Mouse (Mus musculus): Measurements from ENCODE around the gene Gys2. TPM values are rescaled to one million over a fixed set of nuclear protein-coding genes. Genes with fewer than 3 reads are reported as not detected.
"Not testable (repeated sequence)": the region's sequence is repeated elsewhere in the genome, so short reads cannot be mapped to it uniquely, and the experiment has no call there.

The Gys2 gene
- polyA plus RNA-seq (2016; fragmentation: Nextera tagmentation; extraction: Ambion mirVana) = not detected in 2 replicates

DNA sequence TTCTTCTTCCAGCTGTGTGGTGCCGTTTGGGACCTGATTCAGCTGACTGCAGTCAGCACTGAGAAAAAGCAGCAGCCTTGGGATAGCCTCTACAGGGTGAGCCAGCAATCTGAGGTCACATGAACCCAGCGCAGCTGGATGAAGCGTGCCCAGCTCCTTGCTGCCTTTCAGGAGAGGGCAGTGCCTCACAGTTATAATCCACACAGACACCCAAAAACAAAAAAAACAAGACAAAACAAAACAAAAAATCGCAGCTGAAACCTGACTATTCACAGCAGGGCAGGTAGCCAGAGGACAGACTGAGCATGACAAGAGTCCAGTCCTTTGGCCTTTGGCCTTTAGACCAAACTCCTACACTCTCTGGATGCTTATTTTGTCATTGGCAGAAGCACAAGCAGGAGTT lies at the start of gene Gys2:
Gene Gys2 (minus strand): TSS at position 309 of the 403 bp plus-strand sequence.
- Histone ChIP-seq H3K4me3 (replicated peaks) (no peak within 1 kb of the TSS), H3K27ac (no peak within 1 kb of the TSS), H3K36me3 (replicated peaks) (no peaks in the 10 kb centered on the region), H3K9ac (no peak within 1 kb of the TSS), H3K4me2 (no peak within 1 kb of the TSS), H3K9me3 (no peaks in the 10 kb centered on the region), H3K4me1 (no peaks in the 10 kb centered on the region), H3K27me3 (no peaks in the 10 kb centered on the region)
- ATAC-seq (ENCODE audit: low FRiP score) = no peak
- 69% methylated on average over 4 of the region's 4 CpGs for WGBS

DNA sequence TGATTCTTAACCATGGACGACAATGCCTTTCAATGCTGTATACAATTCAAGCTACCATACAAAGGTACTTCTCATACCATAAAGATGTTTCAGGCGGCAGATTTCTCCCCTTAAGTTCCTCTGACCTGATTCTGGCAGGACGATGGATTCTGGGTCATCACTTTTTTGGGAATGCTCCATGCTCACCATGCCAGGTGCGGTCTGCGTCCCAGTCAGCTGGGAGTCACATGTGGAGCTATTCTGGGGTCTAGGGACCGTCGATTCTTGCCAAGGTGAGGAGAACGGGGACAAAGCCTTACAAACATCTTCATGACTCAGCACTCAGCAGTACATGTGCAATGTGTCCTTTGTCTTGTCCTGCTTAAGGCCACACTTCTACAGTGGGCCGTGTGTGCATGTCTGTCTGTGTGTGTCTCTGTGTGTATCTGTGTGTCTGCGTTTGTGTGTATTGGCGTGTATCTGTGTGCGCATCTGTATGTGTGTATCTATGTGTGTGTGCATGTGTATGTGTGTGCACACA lies 48.7 kb upstream of the Gys2 start:
- H3K4me1 ChIP-seq = no peaks in the 10 kb centered on the region
- no peaks in the 10 kb centered on the region for H3K36me3 ChIP-seq (replicated peaks)
- no peak overlapping the region for H3K27ac ChIP-seq
- no peak overlapping the region for H3K9ac ChIP-seq
- 84% methylated on average over 12 of the region's 12 CpGs for WGBS
- no peaks in the 10 kb centered on the region for H3K27me3 ChIP-seq
- no peak overlapping the region for H3K4me3 ChIP-seq (replicated peaks)
- ATAC-seq (ENCODE audit: low FRiP score) = no peak
- H3K4me2 ChIP-seq = no peak overlapping the region
- H3K9me3 ChIP-seq = no peaks in the 10 kb centered on the region

DNA sequence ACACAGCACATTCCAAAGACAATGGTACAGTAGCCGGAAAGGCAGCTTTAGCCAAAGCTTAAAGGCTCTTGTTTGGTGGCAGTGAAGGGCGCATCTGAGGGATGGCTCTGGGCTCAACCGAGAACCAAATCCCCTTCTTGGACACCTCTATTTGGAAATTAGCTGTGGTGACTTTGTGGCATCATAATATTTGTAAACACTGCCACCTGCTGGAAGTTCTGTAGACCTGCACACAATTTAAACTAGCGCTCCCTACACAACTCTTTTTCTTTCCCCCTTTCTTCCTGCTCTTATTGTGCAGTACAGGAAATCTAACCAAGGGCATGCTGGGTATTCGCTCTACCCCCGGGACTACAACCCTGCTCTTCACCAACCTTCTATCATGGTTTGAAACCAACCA lies 46.2 kb upstream of the Gys2 start:
- Histone ChIP-seq H3K9ac (no peak overlapping the region), H3K4me1 (no peaks in the 10 kb centered on the region), H3K27ac (no peak overlapping the region), H3K9me3 (no peaks in the 10 kb centered on the region), H3K4me3 (replicated peaks) (no peak overlapping the region), H3K4me2 (no peak overlapping the region), H3K36me3 (replicated peaks) (no peaks in the 10 kb centered on the region), H3K27me3 (no peaks in the 10 kb centered on the region)
- 15% methylated on average over 6 of the region's 6 CpGs for WGBS
- ATAC-seq (ENCODE audit: low FRiP score) = peak; percentile 66; the same call in 1 of the 2 replicates

DNA sequence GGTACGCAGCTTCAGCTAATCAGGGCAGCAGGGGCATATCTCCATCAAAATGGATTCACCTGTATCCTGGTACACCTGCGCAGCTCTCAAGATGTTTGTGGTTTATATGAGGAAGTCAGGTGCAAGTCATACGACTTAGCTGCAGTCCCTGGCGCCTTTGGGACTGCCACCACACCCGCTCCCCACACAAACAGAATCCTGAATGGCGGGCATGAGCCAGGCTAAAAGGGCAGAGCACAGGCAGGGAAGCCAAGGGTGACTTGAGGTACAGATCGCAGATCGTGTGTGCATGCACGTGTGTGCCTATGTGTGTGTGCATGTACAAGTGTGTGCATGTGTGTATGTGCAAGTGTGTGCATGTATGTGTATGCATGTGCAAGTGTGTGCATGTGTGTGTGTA lies 42.5 kb upstream of the Gys2 start:
- not testable (repeated sequence) for H3K9ac ChIP-seq; H3K4me3 ChIP-seq (replicated peaks); H3K9me3 ChIP-seq; H3K27ac ChIP-seq; H3K36me3 ChIP-seq (replicated peaks); H3K4me2 ChIP-seq; H3K4me1 ChIP-seq; ATAC-seq (ENCODE audit: low FRiP score)
- WGBS = 74% methylated on average over 9 of the region's 9 CpGs
- H3K27me3 ChIP-seq = peaks cover 11% of the 10 kb centered on the region; the same call in 1 of the 2 replicates

DNA sequence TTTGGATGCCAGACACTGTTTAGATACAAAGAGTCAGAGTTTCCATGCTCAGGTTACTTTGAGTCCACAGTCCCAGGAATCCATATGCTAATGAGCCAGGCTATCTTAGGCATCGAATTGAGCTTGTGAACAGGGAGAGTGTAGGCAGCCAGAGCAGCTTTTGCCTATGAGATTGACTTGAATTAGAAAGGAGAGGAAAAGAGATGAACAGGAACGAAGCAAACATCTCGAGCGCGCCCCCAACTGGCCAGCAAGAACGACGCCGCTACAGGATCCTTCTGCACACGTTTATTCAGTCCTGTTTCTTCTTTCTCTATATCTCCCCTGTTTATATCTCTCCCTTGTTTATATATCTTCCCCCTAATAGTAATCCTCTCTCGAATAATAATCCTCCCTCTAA lies 42.0 kb upstream of the Gys2 start:
- Histone ChIP-seq H3K36me3 (replicated peaks) (no peaks in the 10 kb centered on the region), H3K27me3 (peaks cover 11% of the 10 kb centered on the region; the same call in 1 of the 2 replicates), H3K4me3 (replicated peaks) (no peak overlapping the region), H3K4me1 (peaks cover 3% of the 10 kb centered on the region; the same call in 1 of the 2 replicates), H3K9ac (no peak overlapping the region), H3K27ac (no peak overlapping the region), H3K9me3 (no peaks in the 10 kb centered on the region), H3K4me2 (no peak overlapping the region)
- ATAC-seq (ENCODE audit: low FRiP score) = no peak
- WGBS = 2% methylated on average over 10 of the region's 10 CpGs

DNA sequence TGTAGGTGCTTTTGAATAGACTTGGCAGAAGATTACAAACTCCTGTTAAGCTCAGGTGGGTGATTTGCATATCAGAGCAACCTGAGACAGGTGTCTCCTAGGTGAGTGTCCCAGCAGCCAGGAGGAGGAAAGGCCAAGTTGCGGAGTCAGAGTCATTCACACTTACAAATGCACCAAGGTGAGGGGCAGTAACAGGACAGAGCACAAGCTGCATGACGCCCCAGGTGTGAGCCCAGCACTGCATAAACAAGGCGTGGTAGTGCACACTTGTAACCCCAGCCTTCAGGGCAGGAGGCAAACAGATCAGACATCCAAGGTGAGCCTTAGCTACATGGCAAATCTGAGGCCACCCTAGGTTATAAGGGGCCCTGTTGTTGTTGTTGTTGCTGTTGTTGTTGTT lies 40.0 kb upstream of the Gys2 start:
- H3K9me3 ChIP-seq = no peaks in the 10 kb centered on the region
- H3K36me3 ChIP-seq (replicated peaks) = no peaks in the 10 kb centered on the region
- H3K9ac ChIP-seq = no peak overlapping the region
- no peak overlapping the region for H3K4me3 ChIP-seq (replicated peaks)
- ATAC-seq (ENCODE audit: low FRiP score) = no peak
- H3K4me2 ChIP-seq = no peak overlapping the region
- 58% methylated on average over 3 of the region's 3 CpGs for WGBS
- H3K27me3 ChIP-seq = peaks cover 22% of the 10 kb centered on the region
- H3K4me1 ChIP-seq = peaks cover 10% of the 10 kb centered on the region
- H3K27ac ChIP-seq = no peak overlapping the region

DNA sequence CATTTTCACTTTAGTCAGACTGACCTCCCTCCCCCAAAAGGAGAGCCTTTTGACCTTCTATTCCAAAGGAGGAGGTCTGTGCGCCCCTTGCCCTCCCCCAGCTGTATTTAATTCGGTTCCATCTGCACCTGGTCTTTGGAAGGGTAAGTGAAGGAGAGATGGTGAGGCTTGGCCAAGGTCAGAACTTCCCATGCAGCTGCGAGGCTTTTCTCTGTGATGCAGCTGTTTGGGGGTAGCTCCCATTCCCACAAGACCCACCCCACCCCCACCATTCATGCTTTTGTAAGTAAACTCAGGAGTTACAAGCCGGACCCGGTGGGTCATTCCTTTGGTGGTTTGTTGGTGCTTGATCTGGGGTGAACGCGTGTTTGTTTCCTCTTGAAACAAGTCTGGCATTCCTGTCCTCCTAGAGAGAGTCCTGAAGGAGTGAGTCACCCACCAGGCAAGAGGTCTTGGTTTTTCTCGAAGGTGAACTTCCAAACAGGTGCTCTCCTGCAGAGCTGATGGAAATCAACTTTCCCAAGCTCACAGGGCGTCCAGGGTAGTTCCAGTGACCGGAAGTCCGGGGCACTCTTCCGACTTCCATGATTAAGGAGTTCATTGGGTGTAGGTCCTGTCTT lies 38.7 kb upstream of the Gys2 start:
- Histone ChIP-seq H3K4me2 (no peak overlapping the region), H3K36me3 (replicated peaks) (no peaks in the 10 kb centered on the region), H3K4me1 (peaks cover 14% of the 10 kb centered on the region), H3K4me3 (replicated peaks) (no peak overlapping the region), H3K27me3 (peaks cover 22% of the 10 kb centered on the region), H3K9me3 (no peaks in the 10 kb centered on the region), H3K9ac (no peak overlapping the region), H3K27ac (no peak overlapping the region)
- 34% methylated on average over 12 of the region's 12 CpGs for WGBS
- ATAC-seq (ENCODE audit: low FRiP score) = no peak

DNA sequence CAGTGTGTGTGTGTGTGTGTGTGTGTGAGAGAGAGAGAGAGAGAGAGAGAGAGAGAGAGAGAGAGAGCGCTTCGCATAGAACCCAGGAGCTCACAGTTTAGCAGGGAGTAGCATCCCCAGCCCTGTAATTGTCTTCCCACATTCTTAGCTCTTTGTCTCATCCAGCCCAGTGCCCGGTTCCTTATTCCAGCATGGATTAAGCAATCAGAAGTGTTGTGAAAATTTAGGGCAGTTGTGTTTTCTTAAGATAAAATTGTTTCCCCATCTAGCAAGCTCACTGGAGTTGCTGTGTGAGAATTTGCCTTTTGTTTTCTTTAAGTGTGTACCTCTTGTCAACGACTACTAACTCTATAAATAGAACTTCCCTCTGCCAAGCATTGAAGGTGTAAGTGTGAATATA lies 35.8 kb upstream of the Gys2 start:
- WGBS = 11% methylated on average over 4 of the region's 4 CpGs
- Histone ChIP-seq H3K4me1 (peaks cover 31% of the 10 kb centered on the region), H3K9ac (no peak overlapping the region), H3K4me2 (peak overlapping the region; percentile 84), H3K27ac (no peak overlapping the region), H3K4me3 (replicated peaks) (no peak overlapping the region), H3K36me3 (replicated peaks) (no peaks in the 10 kb centered on the region), H3K27me3 (peaks cover 22% of the 10 kb centered on the region), H3K9me3 (no peaks in the 10 kb centered on the region)
- no peak for ATAC-seq (ENCODE audit: low FRiP score)

DNA sequence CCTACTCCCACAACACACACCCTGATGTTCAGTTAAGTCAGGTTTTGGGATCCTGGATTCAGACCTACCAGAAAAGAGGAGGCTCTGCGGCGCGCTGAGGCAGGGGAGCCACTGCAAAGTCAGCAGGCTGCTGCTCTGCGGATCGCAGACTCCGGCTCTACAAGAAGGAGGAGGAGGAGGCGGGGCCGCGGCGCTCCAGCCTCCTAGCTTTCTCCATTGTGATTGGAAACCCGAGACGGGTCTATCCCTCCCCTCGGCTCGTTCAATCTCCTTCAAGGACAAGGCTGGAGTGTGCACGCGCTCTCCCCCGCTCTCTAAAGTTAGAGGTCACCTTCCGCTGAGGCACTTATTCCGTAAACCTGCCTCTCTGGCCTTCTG lies 34.9 kb upstream of the Gys2 start, which contains the start of gene Ldhb:
Gene Ldhb (minus strand): TSS at position 173 of the 378 bp plus-strand sequence.
- Histone ChIP-seq H3K36me3 (replicated peaks) (no peaks in the 10 kb centered on the region), H3K4me2 (peak within 1 kb of the TSS; percentile 84), H3K27ac (peak within 1 kb of the TSS; percentile 47; the same call in 1 of the 2 replicates), H3K9me3 (no peaks in the 10 kb centered on the region), H3K4me3 (replicated peaks) (peak within 1 kb of the TSS; percentile 63), H3K27me3 (peaks cover 20% of the 10 kb centered on the region), H3K9ac (peak within 1 kb of the TSS; percentile 82), H3K4me1 (peaks cover 31% of the 10 kb centered on the region)
- ATAC-seq (ENCODE audit: low FRiP score) = peak; percentile 96
- WGBS = under 1% methylated on average over 19 of the region's 19 CpGs

DNA sequence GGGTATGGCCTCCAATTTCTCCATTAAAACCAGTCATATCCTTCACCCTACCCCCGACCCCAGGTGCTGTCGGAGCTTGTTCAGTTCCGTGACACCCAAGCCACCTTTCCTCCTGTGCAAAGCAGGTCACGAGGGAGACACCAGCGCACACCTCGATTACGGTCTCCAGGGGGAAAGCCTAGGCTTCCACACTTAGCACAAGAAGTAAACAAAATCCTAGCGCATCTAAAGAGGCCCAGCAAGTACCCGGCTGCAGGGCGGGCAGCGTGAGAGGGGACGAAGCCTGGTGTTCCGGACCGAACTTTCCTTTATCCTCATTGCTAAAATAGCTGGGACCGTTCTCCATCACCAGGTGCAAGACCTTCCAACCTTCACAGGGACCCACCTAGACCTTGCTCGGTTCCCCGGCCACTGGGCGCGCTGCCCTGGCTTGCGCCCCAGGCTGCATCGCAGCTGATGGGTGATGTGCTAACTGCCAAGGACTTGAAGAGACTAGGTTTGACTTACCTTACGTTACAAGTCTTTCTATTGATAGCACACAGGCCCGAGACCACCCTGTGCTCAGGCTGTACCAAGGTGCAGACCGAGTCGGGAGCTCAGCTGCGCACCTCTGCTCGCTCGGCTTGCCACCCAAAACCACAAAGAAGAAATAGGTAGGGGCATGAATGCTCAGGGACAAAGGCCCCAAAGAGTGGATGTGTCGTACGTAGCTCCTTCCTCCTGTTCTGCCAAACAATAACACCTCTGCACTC lies 34.3 kb upstream of the Gys2 start:
- Histone ChIP-seq H3K9ac (peak overlapping the region; percentile 82), H3K4me2 (peak overlapping the region; percentile 84), H3K9me3 (no peaks in the 10 kb centered on the region), H3K4me3 (replicated peaks) (peak overlapping the region; percentile 63), H3K4me1 (peaks cover 31% of the 10 kb centered on the region), H3K27me3 (peaks cover 19% of the 10 kb centered on the region), H3K36me3 (replicated peaks) (no peaks in the 10 kb centered on the region; the same call in 1 of the 2 replicates), H3K27ac (peak overlapping the region; percentile 47; the same call in 1 of the 2 replicates)
- WGBS = under 1% methylated on average over 30 of the region's 30 CpGs
- peak; percentile 78 for ATAC-seq (ENCODE audit: low FRiP score)

DNA sequence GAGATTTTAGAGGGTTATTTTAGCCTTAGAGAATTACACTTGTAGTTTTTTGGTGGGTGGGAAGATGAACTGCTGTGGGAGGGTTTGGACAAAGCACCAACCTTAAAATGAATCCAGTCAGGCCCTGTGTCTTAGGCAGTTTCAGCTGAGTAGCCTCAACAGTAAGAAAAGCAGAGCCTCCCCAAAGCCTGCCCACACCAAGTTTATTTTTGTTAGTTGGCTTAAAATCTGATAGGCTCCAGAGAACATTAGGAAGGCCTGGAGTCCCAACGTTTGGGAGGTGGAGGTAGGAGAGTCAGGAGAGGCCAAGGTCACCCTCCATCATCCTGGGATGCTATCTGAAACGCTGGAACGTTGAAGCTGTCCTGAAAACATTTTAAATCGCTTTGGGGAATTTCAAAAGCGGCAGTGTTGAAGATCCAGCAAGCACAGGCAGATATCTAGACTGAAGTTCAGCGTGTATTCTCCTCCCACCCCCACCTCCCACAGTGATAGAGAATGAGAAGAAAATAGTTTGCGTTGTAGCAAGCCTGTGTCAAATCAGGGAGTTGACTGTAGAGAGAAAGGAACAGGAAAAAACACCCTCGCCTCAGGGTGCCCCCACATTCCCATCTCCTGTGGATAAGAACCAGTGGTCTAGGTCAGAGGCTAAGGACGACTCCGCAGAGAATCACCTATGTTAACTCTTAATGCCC lies 33.6 kb upstream of the Gys2 start:
- Histone ChIP-seq H3K27ac (no peak overlapping the region), H3K27me3 (peaks cover 17% of the 10 kb centered on the region), H3K36me3 (replicated peaks) (peaks cover under 1% of the 10 kb centered on the region), H3K9me3 (no peaks in the 10 kb centered on the region), H3K4me1 (peaks cover 31% of the 10 kb centered on the region), H3K4me3 (replicated peaks) (peak overlapping the region; percentile 63), H3K9ac (peak overlapping the region; percentile 82), H3K4me2 (peak overlapping the region; percentile 84)
- no peak for ATAC-seq (ENCODE audit: low FRiP score)
- WGBS = 6% methylated on average over 10 of the region's 10 CpGs

DNA sequence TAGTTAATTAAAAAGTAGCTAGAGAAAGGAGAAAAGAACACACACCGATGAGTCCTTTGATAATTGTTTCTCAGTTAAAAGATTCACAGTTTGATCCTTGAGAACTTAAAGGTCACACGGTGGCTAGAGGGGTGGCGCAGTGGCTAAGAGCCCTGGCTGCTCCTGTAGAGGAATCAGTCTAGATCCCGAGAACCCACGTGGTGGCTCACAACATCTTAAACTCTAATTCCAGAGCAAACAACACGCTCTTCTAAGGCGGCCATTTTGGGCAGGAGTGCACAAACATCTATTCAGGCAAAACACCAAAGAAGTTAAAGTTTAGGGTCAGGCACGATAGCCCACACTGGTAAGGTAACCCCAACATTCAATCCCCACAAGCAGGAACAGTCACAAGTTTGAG lies 30.7 kb upstream of the Gys2 start:
- no peak overlapping the region for H3K4me2 ChIP-seq
- 69% methylated on average over 8 of the region's 8 CpGs for WGBS
- H3K4me1 ChIP-seq = peaks cover 28% of the 10 kb centered on the region
- no peak overlapping the region for H3K9ac ChIP-seq
- H3K9me3 ChIP-seq = no peaks in the 10 kb centered on the region
- peaks cover 19% of the 10 kb centered on the region for H3K36me3 ChIP-seq (replicated peaks)
- no peak for ATAC-seq (ENCODE audit: low FRiP score)
- 0 out of 2 replicates have a peak, but pooled peaks cover 1% of the 10 kb centered on the region for H3K27me3 ChIP-seq
- H3K27ac ChIP-seq = no peak overlapping the region
- H3K4me3 ChIP-seq (replicated peaks) = no peak overlapping the region
